Mouse (Mus musculus) limb, embryonic 11.5 days (tissue): ENCODE measurements at regions not wholly inside any gene's neighbourhood (a gene's known extent, or its start where the extent isn't known, plus 50 kb on each side); places are given as distances from the start of the nearest gene placed in this dataset.

Source experiments
- ATAC-seq: fragments of 200-750 bp; cut with Nextera tagmentation; 2 replicates; pipeline ENCODE4 v1.8.0; 2017; ENCODE audit warnings: low read depth; ENCODE audit not compliant: insufficient number of reproducible peaks, low FRiP score, low TSS enrichment
- DNase-seq: peaks from one replicate; pipeline ENCODE4 v3.0.0-alpha.2; 2015; ENCODE audit warnings: low spot score
- H3K27ac ChIP-seq: fragments of 300-500 bp; sonication (generic); replicated peaks from 2 replicates; pipeline ENCODE4 v1.5.1; 2014; ENCODE audit warnings: low read depth, mild to moderate bottlenecking, low read length
- H3K27me3 ChIP-seq: fragments of 300-500 bp; sonication (generic); 2 replicates; pipeline ENCODE4 v1.6.1; 2014; ENCODE audit warnings: mild to moderate bottlenecking, low read length, mixed read lengths; ENCODE audit not compliant: control insufficient read depth, insufficient read depth
- H3K36me3 ChIP-seq: fragments of 300-500 bp; sonication (generic); 2 replicates; pipeline ENCODE4 v1.6.1; 2014; ENCODE audit warnings: mild to moderate bottlenecking, low read length, moderate library complexity, mixed read lengths; ENCODE audit not compliant: control insufficient read depth, insufficient read depth
- H3K4me1 ChIP-seq: fragments of 300-500 bp; sonication (generic); 2 replicates; pipeline ENCODE4 v1.6.1; 2014; ENCODE audit warnings: low read length, mixed read lengths; ENCODE audit not compliant: control insufficient read depth, insufficient read depth
- H3K4me2 ChIP-seq: fragments of 300-500 bp; sonication (generic); 2 replicates; pipeline ENCODE4 v1.6.1; 2014; ENCODE audit warnings: low read depth, mild to moderate bottlenecking, moderate library complexity; ENCODE audit not compliant: severe bottlenecking
- H3K4me3 ChIP-seq: fragments of 300-500 bp; sonication (generic); 2 replicates; pipeline ENCODE4 v1.5.1; 2014; ENCODE audit warnings: low read depth, low read length
- H3K9ac ChIP-seq: fragments of 300-500 bp; sonication (generic); 2 replicates; pipeline ENCODE4 v1.6.1; 2014; ENCODE audit warnings: mild to moderate bottlenecking, low read length
- H3K9me3 ChIP-seq: fragments of 300-500 bp; sonication (generic); 2 replicates; pipeline ENCODE4 v1.6.1; 2016; ENCODE audit warnings: low read length; ENCODE audit not compliant: control insufficient read depth
- WGBS: fragments of 180-500 bp; shearing (Covaris S2); extraction: QIAGEN DNeasy Blood & Tissue Kit; methylation state at CpG from one replicate; pipeline ENCODE4 v1.1.7; 2014; 5-methylcytosine and 5-hydroxymethylcytosine counted together

DNA sequence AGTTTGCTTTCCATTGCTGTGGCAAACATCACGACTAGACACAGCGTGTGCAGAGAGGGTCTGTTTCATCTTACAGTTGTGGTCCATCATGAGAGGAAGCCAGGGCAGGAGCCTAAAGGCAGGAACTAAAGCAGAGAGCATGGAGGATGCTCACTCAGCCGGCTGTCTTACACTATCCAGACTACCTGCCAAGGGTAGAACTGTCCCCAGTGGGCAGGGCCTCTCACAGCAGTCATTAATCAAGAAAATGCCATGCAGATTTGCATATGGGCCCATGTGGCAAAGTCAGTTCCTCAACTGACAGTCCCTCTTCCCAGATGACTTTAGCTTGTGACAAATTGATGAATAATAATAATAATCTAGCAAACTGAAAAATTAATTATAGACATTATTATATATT lies 192.6 kb downstream of the Sp3 start:
- 79% methylated on average over 3 of the region's 3 CpGs for whole genome bisulfite sequencing

DNA sequence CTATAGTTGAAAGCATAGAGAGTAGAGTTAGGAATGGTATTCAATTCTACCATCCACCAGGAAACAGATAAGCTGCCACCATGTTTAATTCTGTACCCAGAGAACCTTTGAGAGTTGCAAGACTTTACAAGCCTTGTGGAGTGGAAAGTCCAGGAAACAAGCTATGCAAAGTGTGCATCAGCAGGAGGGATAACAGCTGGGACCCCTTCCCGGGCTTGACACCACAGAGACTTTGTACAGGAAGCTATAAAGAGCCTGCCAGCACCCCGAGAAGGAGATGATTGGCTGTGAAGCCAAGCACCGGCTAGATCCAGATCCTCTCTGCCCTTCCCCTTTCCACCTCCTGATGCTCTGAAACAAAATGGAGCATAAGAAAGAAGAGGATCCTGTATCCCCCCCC lies 188.8 kb downstream of the Sp3 start:
- no peak overlapping the region for H3K27ac ChIP-seq
- no peak for ATAC-seq

More for the DNA sequence above, 192.6 kb downstream of the Sp3 start:
- DNase-seq (no peak), ATAC-seq (no peak)
- H3K4me3 ChIP-seq: no peak overlapping the region
- H3K36me3 ChIP-seq: no peaks in the 10 kb centered on the region
- H3K27ac ChIP-seq: no peak overlapping the region
- 0 out of 2 replicates have a peak, but pooled peaks cover 3% of the 10 kb centered on the region for H3K4me1 ChIP-seq
- H3K27me3 ChIP-seq: no peaks in the 10 kb centered on the region
- no peak overlapping the region for H3K9ac ChIP-seq
- H3K9me3 ChIP-seq: no peaks in the 10 kb centered on the region
- H3K4me2 ChIP-seq: no peak overlapping the region

DNA sequence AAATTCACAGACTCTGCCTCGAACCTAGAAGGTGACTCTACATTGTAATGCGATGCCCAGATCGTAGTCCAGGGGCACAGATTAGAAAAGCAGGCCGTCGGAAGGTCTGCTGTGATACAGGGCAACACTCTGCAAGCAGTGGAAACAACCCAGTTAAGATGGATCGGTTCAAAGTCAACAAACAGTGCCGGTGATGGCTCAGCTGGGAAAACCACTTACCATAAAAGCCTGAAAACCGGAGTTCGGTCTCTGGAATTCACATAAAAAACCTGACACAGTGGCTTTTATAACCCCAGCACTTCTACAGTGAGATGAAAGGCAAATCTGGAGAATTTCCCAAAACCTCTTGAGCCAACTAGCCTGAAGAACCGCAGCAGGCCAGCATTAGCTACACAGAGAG lies 186.8 kb downstream of the Sp3 start:
- DNase-seq: peak; percentile 54
- Histone ChIP-seq H3K27ac (no peak overlapping the region), H3K27me3 (no peaks in the 10 kb centered on the region), H3K4me1 (no peaks in the 10 kb centered on the region), H3K4me2 (no peak overlapping the region), H3K9ac (no peak overlapping the region), H3K9me3 (no peaks in the 10 kb centered on the region), H3K4me3 (no peak overlapping the region), H3K36me3 (no peaks in the 10 kb centered on the region)
- no peak for ATAC-seq
- WGBS: 24% methylated on average over 10 of the region's 10 CpGs

More for the DNA sequence above, 188.8 kb downstream of the Sp3 start:
- WGBS: 37% methylated on average over 3 of the region's 3 CpGs
- no peak for DNase-seq
- Histone ChIP-seq H3K27me3 (no peaks in the 10 kb centered on the region), H3K9ac (no peak overlapping the region), H3K9me3 (no peaks in the 10 kb centered on the region), H3K4me2 (no peak overlapping the region), H3K4me3 (no peak overlapping the region), H3K4me1 (no peaks in the 10 kb centered on the region), H3K36me3 (no peaks in the 10 kb centered on the region)

DNA sequence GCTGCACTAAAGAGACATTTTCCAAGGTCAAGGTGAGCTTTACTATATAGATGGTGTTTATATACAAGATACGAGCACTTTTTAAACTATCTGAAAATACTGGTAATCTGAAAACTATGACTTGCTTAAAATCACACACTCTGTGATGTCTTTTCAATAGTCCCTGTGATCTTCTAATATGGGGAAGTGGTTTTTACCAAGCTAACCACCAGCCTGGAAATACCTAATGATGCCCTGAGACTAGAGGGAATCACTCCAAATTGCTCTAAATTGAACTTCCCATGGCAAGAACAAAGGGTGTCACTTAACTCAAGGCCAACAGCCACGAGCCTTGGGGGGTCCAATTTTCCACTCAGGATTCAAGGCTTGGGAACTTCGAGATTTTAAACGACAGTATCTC lies 185.7 kb downstream of the Sp3 start:
- Histone ChIP-seq H3K36me3 (no peaks in the 10 kb centered on the region), H3K4me3 (no peak overlapping the region), H3K9ac (no peak overlapping the region), H3K4me2 (no peak overlapping the region), H3K9me3 (no peaks in the 10 kb centered on the region), H3K4me1 (no peaks in the 10 kb centered on the region), H3K27ac (no peak overlapping the region), H3K27me3 (no peaks in the 10 kb centered on the region)
- 73% methylated on average over 4 of the region's 4 CpGs for WGBS
- ATAC-seq (no peak), DNase-seq (no peak)

DNA sequence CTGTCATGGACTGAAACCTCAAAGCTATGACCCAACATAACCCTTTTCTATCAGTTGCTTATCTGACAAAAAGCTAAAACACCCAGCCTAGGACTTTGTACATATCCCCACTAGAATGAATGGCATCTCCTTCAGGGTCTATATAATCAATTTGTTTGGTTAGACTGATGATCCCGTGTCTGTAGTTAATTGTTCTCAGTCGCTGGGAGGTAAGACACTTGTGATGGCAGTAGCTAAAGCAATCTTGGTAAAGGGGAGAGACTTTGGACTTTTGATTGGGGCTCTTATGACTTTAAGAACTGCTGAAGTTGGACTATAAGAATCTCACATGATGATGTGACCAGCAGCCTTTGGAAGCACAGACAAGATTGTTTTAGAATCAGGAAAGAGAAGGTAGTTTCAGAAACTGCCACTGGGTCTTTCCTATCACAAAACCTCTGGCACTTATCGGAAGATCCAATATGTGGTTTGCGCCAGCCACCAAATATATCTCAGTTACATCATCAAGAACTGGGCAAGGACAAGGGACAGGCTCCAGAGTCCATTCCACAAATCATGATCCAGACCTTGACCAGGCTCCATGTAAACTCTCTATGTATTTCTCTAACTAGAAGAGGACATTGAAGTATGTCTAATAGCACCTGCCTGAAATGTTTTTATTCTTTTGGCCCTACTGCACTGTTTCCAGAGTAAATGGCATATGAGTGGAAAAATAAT lies 183.1 kb downstream of the Sp3 start:
- WGBS: 87% methylated on average over 4 of the region's 4 CpGs
- DNase-seq: no peak

DNA sequence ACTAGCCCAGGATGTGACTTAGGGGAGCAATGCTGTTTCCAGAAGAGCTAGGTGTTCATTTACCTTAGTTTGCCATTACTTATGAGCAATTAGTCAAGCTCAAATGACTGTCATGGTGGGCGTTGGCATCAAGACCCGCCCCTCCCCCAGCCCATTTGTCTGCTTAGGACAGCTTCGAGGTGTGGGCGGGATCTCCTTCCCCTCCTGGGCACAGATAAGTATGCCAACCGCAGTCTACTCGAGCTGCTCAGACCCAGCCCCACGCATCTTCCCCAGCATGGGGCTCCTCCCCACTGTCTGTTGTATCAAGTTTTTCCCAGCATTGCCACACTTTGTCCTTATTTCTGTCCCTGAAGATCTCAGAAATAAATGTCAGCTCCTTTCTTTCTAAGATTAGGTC lies 179.6 kb downstream of the Sp3 start:
- Histone ChIP-seq H3K27ac (no peak overlapping the region), H3K4me1 (no peaks in the 10 kb centered on the region), H3K4me2 (no peak overlapping the region), H3K36me3 (no peaks in the 10 kb centered on the region), H3K9ac (no peak overlapping the region), H3K9me3 (no peaks in the 10 kb centered on the region), H3K4me3 (no peak overlapping the region), H3K27me3 (no peaks in the 10 kb centered on the region)
- ATAC-seq (no peak), DNase-seq (no peak)
- WGBS: 66% methylated on average over 7 of the region's 7 CpGs

More for the DNA sequence above, 183.1 kb downstream of the Sp3 start:
- no peaks in the 10 kb centered on the region for H3K36me3 ChIP-seq
- H3K9ac ChIP-seq: no peak overlapping the region
- no peaks in the 10 kb centered on the region for H3K9me3 ChIP-seq
- H3K27me3 ChIP-seq: no peaks in the 10 kb centered on the region
- no peak overlapping the region for H3K4me2 ChIP-seq
- H3K27ac ChIP-seq: no peak overlapping the region
- no peak overlapping the region for H3K4me3 ChIP-seq
- no peaks in the 10 kb centered on the region for H3K4me1 ChIP-seq
- no peak for ATAC-seq

DNA sequence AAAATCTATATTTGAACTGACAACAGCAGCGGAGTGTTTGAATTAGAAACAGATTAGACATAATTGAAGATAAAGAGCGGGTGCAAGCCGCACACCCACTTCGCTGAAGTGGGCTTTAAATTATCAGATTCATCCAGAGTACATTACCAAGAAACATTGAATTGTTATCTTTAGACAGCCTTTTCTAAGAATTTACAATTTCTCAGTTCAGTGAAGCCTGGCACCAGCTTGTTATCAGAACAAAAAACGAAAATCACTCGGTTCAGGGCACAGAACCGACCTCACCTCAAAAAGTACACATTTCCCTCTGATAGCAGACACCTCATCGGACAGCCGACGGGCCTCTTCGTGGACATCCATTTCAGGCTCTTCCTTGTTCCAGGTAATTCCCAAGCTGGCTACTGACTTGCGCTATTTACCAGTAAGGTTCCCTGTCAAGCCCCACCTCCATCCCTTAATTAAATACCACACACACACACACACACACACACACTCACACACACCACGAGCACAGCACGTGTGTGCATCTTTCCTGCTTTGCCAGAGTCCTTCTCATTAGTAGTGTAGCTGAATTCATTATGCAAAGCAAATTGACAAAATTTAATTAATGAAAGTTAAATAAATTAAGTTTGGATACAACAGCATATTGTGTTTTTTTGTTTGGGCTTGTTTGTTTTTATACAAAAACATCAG lies 166.8 kb downstream of the Sp3 start:
- no peak overlapping the region for H3K9ac ChIP-seq
- no peak overlapping the region for H3K4me3 ChIP-seq
- no peaks in the 10 kb centered on the region for H3K36me3 ChIP-seq
- H3K4me1 ChIP-seq: peaks cover 7% of the 10 kb centered on the region
- no peak overlapping the region for H3K27ac ChIP-seq
- no peak overlapping the region for H3K4me2 ChIP-seq
- 70% methylated on average over 14 of the region's 14 CpGs for WGBS
- no peaks in the 10 kb centered on the region for H3K27me3 ChIP-seq
- H3K9me3 ChIP-seq: no peaks in the 10 kb centered on the region
- no peak for DNase-seq
- ATAC-seq: no peak

DNA sequence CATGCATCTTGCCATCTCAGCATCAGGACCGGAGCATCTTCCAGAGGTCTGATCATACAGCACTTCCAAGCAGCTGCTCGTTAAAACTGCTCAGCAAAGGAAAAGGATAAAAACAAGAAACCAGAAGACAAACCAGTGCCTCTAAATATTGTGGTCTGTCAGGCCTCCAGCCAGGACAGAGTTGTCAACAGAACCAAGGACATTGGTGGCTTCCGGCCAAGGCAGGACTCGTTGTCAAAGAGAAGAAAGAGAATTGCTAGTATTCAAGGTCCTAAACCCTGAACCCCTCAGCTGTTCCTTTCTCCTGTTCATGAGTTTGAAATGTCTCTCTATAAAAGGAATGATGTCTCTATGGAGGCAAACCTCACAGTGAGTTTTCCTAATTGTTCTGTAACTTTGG lies 155.0 kb downstream of the Sp3 start:
- ATAC-seq: no peak
- WGBS: 89% methylated on average over 4 of the region's 4 CpGs
- Histone ChIP-seq H3K27me3 (no peaks in the 10 kb centered on the region), H3K27ac (no peak overlapping the region), H3K4me1 (no peaks in the 10 kb centered on the region), H3K9ac (no peak overlapping the region), H3K36me3 (no peaks in the 10 kb centered on the region), H3K4me3 (no peak overlapping the region), H3K9me3 (no peaks in the 10 kb centered on the region), H3K4me2 (no peak overlapping the region)
- no peak for DNase-seq
